Mouse (Mus musculus): ENCODE data around the gene Ebp. TPM values are rescaled to one million over a fixed set of nuclear protein-coding genes. Genes with fewer than 3 reads are reported as not detected.

The Ebp gene
- polyA plus RNA-seq, 1 experiment from 2014 or later: 67.1 TPM

- Histone ChIP-seq H3K36me3 (ENCODE audit: control insufficient read depth, insufficient read depth) (peaks cover 16% of the 10 kb centered on the region), H3K27ac (ENCODE audit: low read depth, low read length) (peak within 1 kb of the TSS; percentile 96), H3K4me1 (replicated peaks; ENCODE audit: control insufficient read depth, insufficient read depth, low read length) (no peaks in the 10 kb centered on the region), H3K9ac (ENCODE audit: low read depth, low read length) (peak within 1 kb of the TSS; percentile 72), H3K4me2 (replicated peaks; ENCODE audit: low read depth) (peak within 1 kb of the TSS; percentile 61), H3K4me3 (ENCODE audit: low read depth, low read length) (peak within 1 kb of the TSS; percentile 59), H3K9me3 (ENCODE audit: control insufficient read depth) (no peaks in the 10 kb centered on the region), H3K27me3 (replicated peaks; ENCODE audit: control insufficient read depth, insufficient read depth, low read length) (no peaks in the 10 kb centered on the region)
- TF ChIP-seq CTCF (IDR thresholded peaks at IDR 0.05; ENCODE audit: low read depth): no peak
- peak; percentile 97 for ATAC-seq
- 17% methylated on average over 60 of the region's 65 CpGs for WGBS
Measured at GRCm38 (mm10) chrX:8145153-8145991, 47.9 kb downstream of the Ebp start, which contains the start of gene Rbm3. Rbm3 (minus strand) TSS chrX:8145880.

GRCm38 (mm10) chrX:8143750-8144149 is 49.6 kb downstream of the Ebp start:
- Histone ChIP-seq H3K4me1 (replicated peaks; ENCODE audit: control insufficient read depth, insufficient read depth, low read length) (no peaks in the 10 kb centered on the region), H3K27ac (ENCODE audit: low read depth, low read length) (no peak overlapping the region), H3K36me3 (ENCODE audit: control insufficient read depth, insufficient read depth) (peaks cover 16% of the 10 kb centered on the region), H3K4me2 (replicated peaks; ENCODE audit: low read depth) (peak overlapping the region; percentile 61), H3K4me3 (ENCODE audit: low read depth, low read length) (no peak overlapping the region), H3K27me3 (replicated peaks; ENCODE audit: control insufficient read depth, insufficient read depth, low read length) (no peaks in the 10 kb centered on the region), H3K9me3 (ENCODE audit: control insufficient read depth) (no peaks in the 10 kb centered on the region), H3K9ac (ENCODE audit: low read depth, low read length) (no peak overlapping the region)
- no peak for ATAC-seq
- TF ChIP-seq CTCF (IDR thresholded peaks at IDR 0.05; ENCODE audit: low read depth): no peak
- WGBS: 50% methylated on average over 7 of the region's 7 CpGs

- H3K9me3 ChIP-seq (ENCODE audit: control insufficient read depth): no peaks in the 10 kb centered on the region
- no peak overlapping the region for H3K4me2 ChIP-seq (replicated peaks; ENCODE audit: low read depth)
- H3K27me3 ChIP-seq (replicated peaks; ENCODE audit: control insufficient read depth, insufficient read depth, low read length): no peaks in the 10 kb centered on the region
- H3K9ac ChIP-seq (ENCODE audit: low read depth, low read length): no peak overlapping the region
- no peak for TF ChIP-seq CTCF (IDR thresholded peaks at IDR 0.05; ENCODE audit: low read depth)
- H3K4me1 ChIP-seq (replicated peaks; ENCODE audit: control insufficient read depth, insufficient read depth, low read length): no peaks in the 10 kb centered on the region
- H3K4me3 ChIP-seq (ENCODE audit: low read depth, low read length): no peak overlapping the region
- no peak for ATAC-seq
- no peak overlapping the region for H3K27ac ChIP-seq (ENCODE audit: low read depth, low read length)
- 78% methylated on average over 7 of the region's 7 CpGs for WGBS
- peaks cover 16% of the 10 kb centered on the region for H3K36me3 ChIP-seq (ENCODE audit: control insufficient read depth, insufficient read depth)
Measured at GRCm38 (mm10) chrX:8142948-8143347, 50.4 kb downstream of the Ebp start.

GRCm38 (mm10) chrX:8141058-8141457 is 52.3 kb downstream of the Ebp start:
- no peaks in the 10 kb centered on the region for H3K4me1 ChIP-seq (replicated peaks; ENCODE audit: control insufficient read depth, insufficient read depth, low read length)
- no peak for ATAC-seq
- H3K4me2 ChIP-seq (replicated peaks; ENCODE audit: low read depth): no peak overlapping the region
- 69% methylated on average over 3 of the region's 3 CpGs for WGBS
- H3K9ac ChIP-seq (ENCODE audit: low read depth, low read length): no peak overlapping the region
- H3K9me3 ChIP-seq (ENCODE audit: control insufficient read depth): no peaks in the 10 kb centered on the region
- H3K27me3 ChIP-seq (replicated peaks; ENCODE audit: control insufficient read depth, insufficient read depth, low read length): no peaks in the 10 kb centered on the region
- peaks cover 16% of the 10 kb centered on the region for H3K36me3 ChIP-seq (ENCODE audit: control insufficient read depth, insufficient read depth)
- TF ChIP-seq CTCF (IDR thresholded peaks at IDR 0.05; ENCODE audit: low read depth): no peak
- no peak overlapping the region for H3K27ac ChIP-seq (ENCODE audit: low read depth, low read length)
- H3K4me3 ChIP-seq (ENCODE audit: low read depth, low read length): no peak overlapping the region

- no peaks in the 10 kb centered on the region for H3K9me3 ChIP-seq (ENCODE audit: control insufficient read depth)
- TF ChIP-seq CTCF (IDR thresholded peaks at IDR 0.05; ENCODE audit: low read depth): no peak
- no peak overlapping the region for H3K4me3 ChIP-seq (ENCODE audit: low read depth, low read length)
- H3K36me3 ChIP-seq (ENCODE audit: control insufficient read depth, insufficient read depth): peaks cover 16% of the 10 kb centered on the region
- no peaks in the 10 kb centered on the region for H3K27me3 ChIP-seq (replicated peaks; ENCODE audit: control insufficient read depth, insufficient read depth, low read length)
- H3K4me1 ChIP-seq (replicated peaks; ENCODE audit: control insufficient read depth, insufficient read depth, low read length): no peaks in the 10 kb centered on the region
- no peak overlapping the region for H3K27ac ChIP-seq (ENCODE audit: low read depth, low read length)
- ATAC-seq: no peak
- 80% methylated on average over 2 of the region's 2 CpGs for WGBS
- H3K4me2 ChIP-seq (replicated peaks; ENCODE audit: low read depth): no peak overlapping the region
- no peak overlapping the region for H3K9ac ChIP-seq (ENCODE audit: low read depth, low read length)
Measured at GRCm38 (mm10) chrX:8140446-8140845, 52.9 kb downstream of the Ebp start.

GRCm38 (mm10) chrX:8139480-8139879 is 53.8 kb downstream of the Ebp start:
- WGBS: 28% methylated on average over 1 of the region's 1 CpGs
- Histone ChIP-seq H3K9me3 (ENCODE audit: control insufficient read depth) (no peaks in the 10 kb centered on the region), H3K27me3 (replicated peaks; ENCODE audit: control insufficient read depth, insufficient read depth, low read length) (no peaks in the 10 kb centered on the region), H3K36me3 (ENCODE audit: control insufficient read depth, insufficient read depth) (peaks cover 16% of the 10 kb centered on the region), H3K27ac (ENCODE audit: low read depth, low read length) (no peak overlapping the region), H3K4me3 (ENCODE audit: low read depth, low read length) (no peak overlapping the region), H3K9ac (ENCODE audit: low read depth, low read length) (no peak overlapping the region), H3K4me1 (replicated peaks; ENCODE audit: control insufficient read depth, insufficient read depth, low read length) (no peaks in the 10 kb centered on the region), H3K4me2 (replicated peaks; ENCODE audit: low read depth) (no peak overlapping the region)
- no peak for ATAC-seq
- TF ChIP-seq CTCF (IDR thresholded peaks at IDR 0.05; ENCODE audit: low read depth): peak; percentile 27
